Mouse (Mus musculus): ENCODE data around the gene Aldh3b3.
"Not testable (repeated sequence)": the region's sequence is repeated elsewhere in the genome, so short reads cannot be mapped to it uniquely, and the experiment has no call there.

The Aldh3b3 gene

DNA sequence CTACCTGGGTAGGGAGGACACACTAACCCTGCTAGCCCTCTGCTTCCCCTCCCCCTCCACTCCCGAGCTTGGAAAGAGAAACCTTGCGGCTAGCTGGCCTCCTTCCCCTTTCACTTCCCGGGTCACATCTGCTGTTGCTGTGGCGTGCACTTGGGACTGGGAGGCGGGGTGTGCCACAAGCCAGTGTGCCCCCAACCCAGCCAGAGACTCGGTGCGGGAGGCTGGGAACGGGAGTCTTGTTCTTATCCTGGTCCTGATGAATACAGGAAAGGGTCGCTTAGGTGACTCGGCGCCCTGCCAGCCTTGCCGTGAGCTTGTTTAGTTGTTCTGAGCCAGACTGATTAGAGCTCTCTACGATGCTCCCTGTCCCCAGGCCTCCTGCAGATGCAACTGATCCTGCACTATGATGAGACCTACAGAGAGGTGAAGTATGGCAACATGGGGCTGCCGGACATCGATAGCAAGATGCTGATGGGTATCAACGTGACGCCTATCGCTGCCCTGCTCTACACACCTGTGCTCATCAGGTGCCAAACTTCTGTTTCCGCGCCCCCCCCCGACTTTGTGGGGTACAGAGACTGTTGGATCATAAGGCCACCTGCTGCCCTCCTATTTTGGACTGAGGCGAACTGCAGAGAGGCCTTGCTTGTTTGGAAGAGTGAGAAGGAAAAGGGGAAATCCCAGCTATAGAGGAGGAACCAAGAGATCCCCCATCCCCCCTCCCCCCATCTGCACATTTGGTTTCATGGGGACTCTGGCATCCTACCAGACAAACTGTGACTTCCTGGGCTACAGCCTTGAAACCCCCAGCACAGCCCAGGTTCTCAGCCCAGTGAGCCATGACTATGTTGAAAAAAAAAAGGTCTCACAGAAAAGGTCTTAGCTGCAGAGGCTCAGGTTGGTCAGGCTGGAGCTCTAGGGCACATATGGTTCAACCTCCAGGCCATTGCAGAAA, 22.3 kb upstream of the Aldh3b3 start:
- no peak for ATAC-seq (ENCODE audit: low TSS enrichment)

DNA sequence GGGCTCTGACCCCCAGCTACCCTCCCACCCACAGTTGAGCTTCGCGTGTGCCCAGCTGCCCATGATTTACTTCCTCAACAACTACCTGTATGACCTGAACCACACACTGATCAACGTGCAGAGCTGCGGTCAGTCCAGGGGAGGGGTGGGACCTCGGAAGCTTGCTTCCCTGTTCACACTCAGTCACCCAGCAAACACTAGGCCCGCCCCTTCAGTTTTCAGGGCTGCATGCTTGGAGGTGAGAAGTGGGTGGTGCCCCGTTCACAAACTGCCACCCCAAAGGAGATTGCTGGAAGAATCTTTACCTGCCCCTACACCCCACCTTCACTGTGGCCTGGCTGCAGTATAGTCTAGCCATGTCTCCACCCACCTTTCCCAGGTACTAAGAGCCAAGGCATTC, 16.1 kb upstream of the Aldh3b3 start:
- ATAC-seq (ENCODE audit: low TSS enrichment), result no peak

- no peak for ATAC-seq (ENCODE audit: low TSS enrichment)
These were observed 15.3 kb upstream of the Aldh3b3 start for GRCm38 (mm10) chr19:3942986-3943735.

GRCm38 (mm10) chr19:3945872-3946564, 12.4 kb upstream of the Aldh3b3 start:
- ATAC-seq (ENCODE audit: low TSS enrichment), result no peak

DNA sequence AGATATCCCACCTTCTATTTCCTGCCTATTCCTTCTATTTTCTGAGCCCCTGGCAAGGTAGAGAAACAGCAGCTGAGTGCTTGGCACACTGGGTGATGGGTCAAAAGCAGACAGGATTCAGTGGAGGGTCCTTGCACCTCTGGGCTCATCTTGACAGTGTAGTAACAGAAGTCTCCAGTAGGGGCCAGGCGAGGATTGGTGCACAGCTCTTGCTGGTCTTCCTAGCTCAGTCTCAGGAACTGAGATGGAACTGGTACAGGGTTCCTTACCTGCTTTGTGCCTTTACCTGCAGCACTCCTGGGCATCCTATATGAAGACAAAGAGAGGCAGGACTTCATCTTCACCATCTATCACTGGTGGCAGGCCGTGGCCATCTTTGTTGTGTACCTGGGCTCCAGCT, 11.7 kb upstream of the Aldh3b3 start:
- ATAC-seq (ENCODE audit: low TSS enrichment), result peak; percentile 67; the same call in 1 of the 2 replicates

DNA sequence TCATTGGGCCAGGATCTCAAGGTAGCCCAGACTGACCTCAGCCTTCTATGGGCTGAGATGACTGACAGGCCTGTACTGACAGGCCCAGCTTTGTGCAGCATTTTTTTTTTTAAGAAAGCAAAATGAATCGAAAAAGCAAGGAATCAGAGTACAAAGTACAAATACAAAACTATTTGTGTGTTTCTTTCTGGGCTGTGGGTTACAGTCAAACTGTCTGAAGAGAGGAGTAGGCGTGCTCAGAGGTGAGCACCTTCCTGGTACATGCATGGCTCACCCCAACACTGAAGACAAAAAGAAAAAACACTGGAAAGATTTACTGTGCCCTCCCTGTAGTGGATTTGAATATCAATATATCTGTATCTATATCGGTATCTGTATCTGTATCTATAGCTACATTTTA, 10.6 kb upstream of the Aldh3b3 start:
- ATAC-seq (ENCODE audit: low TSS enrichment), result no peak

DNA sequence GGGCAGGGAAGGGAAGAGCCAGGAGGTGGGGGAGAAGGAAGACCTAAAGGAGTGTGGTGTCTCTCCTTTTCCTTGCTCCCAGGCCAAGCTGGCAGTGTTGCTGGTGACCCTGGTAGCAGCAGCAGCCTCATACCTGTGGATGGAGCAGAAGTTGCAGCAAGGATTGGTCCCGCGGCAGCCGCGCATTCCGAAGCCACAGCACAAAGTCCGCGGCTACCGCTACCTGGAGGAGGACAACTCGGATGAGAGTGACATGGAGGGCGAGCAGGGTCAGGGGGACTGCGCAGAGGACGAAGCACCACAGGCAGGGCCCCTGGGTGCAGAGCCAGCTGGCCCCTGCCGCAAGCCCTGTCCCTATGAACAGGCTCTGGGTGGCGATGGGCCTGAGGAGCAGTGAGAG, 9.9 kb upstream of the Aldh3b3 start:
- ATAC-seq (ENCODE audit: low TSS enrichment), result no peak

DNA sequence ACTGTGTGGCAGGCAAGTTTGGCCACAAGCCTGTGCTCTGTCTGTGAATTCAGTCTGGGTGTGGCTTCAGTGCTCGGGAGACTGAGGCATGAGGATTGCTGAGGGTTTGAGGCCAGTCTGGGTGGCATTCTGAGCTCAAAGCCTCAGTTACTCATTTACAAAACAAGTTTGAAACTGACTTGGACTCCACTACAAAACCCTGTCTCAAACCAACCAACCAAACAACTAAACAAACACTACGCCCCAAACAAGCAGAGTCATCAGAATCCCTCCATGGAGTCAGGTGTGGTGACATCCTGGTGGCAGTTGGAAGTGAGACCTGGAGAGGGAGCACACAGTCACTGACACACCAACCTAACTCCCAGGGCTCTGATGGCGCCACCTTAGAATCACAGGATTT, 8.1 kb upstream of the Aldh3b3 start:
- no peak for ATAC-seq (ENCODE audit: low TSS enrichment)

DNA sequence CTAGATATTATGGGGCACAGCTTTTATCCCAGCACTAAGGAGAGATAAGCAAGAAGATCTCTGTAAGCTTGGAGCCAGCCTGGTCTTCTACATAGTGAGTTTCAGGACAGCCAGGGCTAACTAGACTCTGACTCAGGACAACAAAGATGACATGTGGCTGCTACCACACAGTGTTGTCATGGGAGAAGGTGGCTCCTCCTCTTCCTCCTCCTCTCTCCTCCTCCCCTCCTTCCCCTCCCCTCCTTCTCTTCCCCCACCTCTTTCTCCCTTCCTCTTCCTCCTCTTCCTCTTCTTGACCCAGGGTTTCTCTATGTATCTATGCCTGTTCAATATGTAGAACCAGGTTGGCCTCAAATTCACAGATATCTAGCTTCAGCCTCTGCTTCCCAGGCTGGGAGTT, 7.0 kb upstream of the Aldh3b3 start:
- no peak for ATAC-seq (ENCODE audit: low TSS enrichment)

DNA sequence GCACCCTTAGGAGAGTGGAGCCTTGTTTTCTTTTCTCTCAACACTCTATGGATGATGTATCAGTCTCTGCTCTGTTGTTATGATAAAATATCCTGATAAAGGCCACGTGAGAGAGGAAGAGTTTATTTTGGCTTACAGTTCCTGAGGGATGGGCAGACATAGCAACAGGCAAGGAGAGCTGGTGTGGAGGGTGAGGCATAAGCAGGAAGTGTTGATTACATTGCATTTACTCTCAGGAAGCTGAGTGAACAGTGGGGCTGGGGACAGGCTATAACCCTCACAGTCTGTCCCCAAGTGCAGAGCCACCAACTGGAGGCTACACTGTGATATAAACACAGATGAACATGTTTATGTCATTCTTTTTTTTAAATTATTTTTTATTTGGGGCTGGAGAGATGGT, 6.3 kb upstream of the Aldh3b3 start:
- no peak for ATAC-seq (ENCODE audit: low TSS enrichment)

DNA sequence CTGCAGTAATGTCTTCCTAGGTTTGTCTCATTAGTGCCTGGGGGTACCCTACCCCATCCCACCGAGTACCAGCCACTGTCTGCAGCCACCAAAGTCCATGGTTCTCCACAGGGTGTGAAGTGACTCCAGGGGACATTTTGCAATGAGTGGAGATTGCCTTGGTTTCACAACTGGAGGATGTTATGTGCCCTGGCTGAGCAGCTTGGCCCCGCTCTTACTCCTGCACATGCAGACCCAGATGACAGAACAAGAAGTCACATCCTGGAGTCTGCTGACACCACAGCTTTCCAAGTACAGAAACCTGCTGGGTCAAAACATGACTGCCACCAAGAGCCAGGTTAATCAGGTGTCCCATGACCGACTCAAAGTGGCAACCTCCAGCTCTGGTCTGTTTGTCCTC, 3.4 kb upstream of the Aldh3b3 start:
- no peak for ATAC-seq (ENCODE audit: low TSS enrichment)

DNA sequence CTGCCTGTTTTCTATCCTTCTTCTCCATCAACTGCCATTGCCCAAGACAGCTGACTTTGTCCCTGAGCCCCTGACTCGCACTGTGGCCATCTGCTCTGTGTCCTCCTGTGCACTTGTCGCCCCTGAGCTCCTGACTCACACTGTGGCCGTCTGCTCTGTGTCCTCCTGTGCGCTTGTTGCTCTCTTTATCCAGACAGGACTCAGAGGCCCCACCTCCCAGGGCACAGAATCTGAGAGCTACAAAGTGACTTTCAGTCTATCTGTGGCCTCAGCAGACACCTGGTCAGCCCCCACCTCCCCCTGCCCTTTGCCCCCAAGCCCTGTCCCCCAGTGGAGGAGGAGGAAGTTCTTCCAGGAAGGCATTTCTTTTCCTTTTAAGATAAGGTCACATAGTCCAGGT, 2.6 kb upstream of the Aldh3b3 start:
- ATAC-seq (ENCODE audit: low TSS enrichment), result no peak

DNA sequence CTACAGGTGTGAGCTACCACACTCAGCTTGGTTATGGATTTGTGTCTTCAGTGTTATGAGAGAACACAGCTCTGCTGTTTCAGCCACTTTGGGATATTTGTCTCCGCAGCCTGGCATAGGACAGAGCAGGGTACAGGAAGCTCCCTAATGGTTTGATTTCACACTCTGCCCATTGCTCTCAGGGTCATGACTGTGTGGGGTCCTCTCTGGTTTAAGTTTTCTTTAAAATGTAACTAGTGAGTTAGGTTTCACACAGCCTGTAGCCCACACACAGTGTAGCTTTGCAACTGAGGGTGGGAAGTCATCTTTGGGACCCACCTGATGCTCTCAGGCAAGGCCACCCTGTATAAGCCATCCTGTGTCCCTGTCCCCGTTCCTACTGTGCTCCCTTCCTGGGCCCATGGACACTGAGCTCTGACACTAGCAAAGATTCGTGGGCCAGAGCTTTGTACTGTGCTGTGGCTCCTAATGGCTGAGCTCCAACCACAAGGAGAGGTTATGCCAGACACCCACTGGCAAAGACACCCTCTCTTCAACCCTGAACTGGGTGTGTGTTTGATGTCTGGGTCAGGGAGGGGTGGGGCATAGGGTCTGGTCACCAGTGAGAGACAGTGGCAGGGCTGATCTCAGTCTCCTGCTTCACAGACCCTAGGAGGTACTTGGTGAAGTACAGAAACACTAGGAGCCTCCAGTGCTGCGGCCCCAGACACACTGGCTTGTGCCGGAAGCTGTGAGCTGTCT, 979 bp upstream of the Aldh3b3 start:
- ATAC-seq (ENCODE audit: low TSS enrichment), result not testable (repeated sequence)

DNA sequence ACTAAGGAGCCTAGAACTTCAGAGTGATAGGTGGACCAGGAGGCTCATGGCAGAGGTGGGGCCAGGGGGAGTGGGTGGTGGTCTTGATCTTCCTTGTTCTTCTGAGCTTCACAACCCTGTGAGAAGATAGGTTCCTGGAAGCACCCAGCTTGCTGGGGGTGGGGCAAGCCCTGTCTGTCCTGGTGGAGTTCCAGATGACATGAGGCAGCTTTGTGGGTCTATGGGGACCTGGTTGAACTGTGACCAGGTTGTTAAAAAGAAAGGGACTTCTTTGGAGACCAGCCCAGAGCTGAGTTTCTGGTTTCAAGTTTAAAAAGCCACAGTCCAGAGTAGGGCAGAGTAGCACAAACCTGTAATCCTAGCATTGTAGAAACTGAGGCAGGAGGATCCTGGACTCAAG, 585 bp downstream of the Aldh3b3 start:
- ATAC-seq (ENCODE audit: low TSS enrichment), result no peak

GRCm38 (mm10) chr19:3960211-3960610, 1.8 kb downstream of the Aldh3b3 start:
- ATAC-seq (ENCODE audit: low TSS enrichment), result no peak

DNA sequence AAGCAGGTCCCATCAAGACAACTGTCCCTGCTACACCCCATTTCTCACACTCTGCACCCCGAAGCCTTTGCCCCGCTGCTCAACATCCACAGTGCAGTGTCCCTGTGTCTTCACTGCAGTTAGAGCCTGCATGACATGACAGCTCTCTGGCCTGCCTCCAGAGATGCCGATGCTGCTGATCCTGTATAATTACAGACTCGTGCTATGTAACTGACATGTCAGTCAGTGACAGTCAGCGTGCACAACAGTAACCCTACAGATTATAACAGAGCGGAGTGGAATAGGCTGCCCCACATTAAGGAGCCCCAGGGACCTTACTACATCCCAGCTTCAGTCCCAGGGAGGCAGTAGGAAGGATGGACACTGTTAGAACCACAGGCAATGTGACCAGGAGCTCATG, 3.4 kb downstream of the Aldh3b3 start:
- not testable (repeated sequence) for ATAC-seq (ENCODE audit: low TSS enrichment)

DNA sequence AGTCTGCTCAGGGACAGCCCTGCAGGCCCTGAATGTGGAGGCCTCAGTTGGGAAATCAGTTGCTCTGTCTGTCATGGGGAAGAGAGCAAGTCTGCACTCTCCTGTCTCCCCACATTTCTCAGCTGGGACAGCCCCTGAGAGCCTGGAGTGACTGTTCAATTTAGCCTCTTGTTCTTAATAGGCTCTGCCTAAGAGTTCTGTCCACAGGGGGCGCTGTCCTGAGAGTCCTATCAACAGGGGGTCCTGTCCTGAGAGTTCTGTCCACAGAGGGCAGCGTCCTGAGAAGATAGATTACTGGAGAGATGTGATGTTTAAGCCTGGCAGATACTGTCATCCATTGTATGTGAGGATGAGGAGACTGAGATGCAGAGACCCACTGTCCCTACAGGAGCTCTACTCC, 4.0 kb downstream of the Aldh3b3 start:
- ATAC-seq (ENCODE audit: low TSS enrichment), result no peak

DNA sequence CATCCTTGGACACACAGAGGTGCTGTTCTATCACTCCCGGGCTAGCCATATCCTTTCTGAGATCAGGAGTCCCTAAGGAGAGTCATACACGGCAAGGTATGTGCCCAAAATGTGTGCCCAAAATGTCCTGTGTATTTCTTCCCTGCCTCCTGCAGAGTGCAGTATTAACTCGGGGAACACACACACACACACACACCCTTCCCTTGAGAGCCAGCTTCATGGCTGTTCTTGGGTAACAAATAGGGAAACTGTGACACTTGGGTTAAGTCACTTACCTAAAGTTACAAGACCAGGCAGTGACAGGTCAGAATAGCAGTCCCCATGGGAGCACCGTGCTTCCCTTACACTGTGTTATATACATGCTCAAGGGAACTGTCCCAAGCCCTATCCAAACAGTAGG, 5.6 kb downstream of the Aldh3b3 start:
- ATAC-seq (ENCODE audit: low TSS enrichment), result no peak

DNA sequence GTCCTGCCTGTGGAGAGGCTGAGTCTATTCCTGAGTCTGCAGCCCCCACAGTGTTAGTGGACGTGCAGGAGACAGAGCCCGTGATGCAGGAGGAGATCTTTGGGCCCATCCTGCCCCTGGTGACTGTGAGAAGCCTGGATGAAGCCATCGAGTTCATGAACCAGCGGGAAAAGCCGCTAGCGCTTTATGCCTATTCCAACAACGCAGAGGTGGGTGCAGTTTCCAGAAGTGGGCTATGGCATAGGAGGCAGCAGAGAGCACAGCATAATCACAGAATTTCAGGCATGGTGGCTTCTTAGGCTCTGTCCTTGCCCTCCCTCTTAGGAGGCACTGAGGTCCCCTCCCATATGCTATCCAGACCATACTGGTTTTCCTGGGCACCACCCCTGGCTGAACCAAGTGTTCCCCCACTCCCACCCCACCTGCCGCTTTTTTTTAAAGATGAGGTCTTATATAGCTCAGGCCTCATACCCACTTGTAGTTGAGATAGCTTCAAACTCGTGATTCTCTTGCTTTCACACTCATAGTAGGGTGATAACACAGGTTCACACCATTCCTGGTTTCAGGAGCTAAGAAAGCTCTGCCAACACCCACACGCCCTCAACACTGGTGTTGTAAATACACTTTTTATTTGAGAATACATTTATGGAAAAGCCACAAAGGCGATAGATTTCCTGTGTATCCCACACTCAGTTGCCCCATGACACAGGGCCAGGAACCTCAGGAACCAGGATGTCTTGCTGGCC, 8.1 kb downstream of the Aldh3b3 start:
- peak; percentile 23; the same call in 1 of the 2 replicates for ATAC-seq (ENCODE audit: low TSS enrichment)

- ATAC-seq (ENCODE audit: low TSS enrichment), result no peak
These were observed 8.8 kb downstream of the Aldh3b3 start for GRCm38 (mm10) chr19:3967258-3967657.

- no peak for ATAC-seq (ENCODE audit: low TSS enrichment)
These were observed 13.8 kb downstream of the Aldh3b3 start, which contains the start of gene Aldh3b2 for GRCm38 (mm10) chr19:3972229-3972628. TSS of gene Aldh3b2 (plus strand) at chr19:3972328.
